Mouse (Mus musculus): ENCODE measurements at regions not wholly inside any gene's neighbourhood (a gene's known extent, or its start where the extent isn't known, plus 50 kb on each side); places are given as distances from the start of the nearest gene placed in this dataset.

- intact Hi-C loops (cut with DNase I) = no loop called here
Observed at GRCm38 (mm10) chr3:41368351-41369101, 187.0 kb upstream of the Jade1 start.

DNA sequence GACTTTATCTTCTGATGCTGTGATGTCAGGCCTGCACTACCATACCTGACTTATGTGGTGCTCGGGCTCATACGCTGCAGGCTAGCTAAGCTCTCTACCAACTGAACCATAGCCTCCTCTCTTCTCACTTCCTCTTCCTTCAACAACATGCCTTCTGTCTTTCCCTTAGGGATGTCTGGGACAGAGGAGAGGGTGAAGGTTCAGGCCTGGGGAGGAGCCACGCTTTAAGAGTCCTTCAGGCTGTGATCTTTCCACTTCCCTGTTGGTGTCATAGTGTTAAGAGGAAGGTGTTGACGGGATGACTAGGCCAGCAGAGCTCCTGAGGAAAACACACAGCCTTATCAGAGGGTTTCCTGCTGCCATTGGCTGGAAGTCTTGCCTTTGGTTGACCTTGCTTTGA lies 188.8 kb upstream of the Jade1 start:
- intact Hi-C loops (cut with DNase I) = no loop called here
- DNase-seq = no peak

More at GRCm38 (mm10) chr3:41368351-41369101, 187.0 kb upstream of the Jade1 start:
- no peak for DNase-seq

- intact Hi-C loops (cut with DNase I) = no loop called here
- DNase-seq = no peak
Observed at GRCm38 (mm10) chr3:41366264-41366663, 189.3 kb upstream of the Jade1 start.

DNA sequence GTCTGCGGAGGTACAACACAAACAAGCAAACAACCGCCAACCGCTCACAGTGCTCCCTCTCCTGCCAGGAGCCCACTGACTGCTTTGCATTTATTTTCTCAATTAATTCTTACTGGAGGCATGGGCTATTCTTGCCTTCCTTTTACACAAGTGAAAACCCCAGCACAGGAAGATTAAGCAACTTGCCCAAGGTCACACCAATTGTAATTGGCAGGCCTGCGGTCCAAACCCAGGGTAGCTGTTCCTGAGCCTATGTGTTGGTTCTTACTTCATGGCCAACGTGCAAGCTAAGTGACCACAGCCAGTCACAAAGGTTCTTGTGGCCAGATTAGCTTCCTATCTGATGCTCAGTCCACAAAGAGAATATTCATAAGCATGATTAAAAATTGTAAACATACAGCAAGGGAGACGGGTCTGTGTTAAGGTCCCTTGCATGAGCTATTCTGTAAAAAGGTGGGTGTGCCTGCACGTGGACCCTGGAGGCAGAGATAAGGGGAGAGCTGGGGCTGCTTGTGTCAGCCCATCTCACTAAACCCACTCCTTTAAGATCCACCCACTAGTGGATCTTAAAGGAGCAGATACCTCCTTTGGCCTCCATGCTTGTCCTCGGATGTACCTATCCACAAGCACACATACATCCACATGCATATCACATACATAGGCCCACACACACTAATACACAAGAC lies 190.2 kb upstream of the Jade1 start:
- intact Hi-C loops (cut with DNase I) = no loop called here

GRCm38 (mm10) chr3:41363947-41364346 lies 191.6 kb upstream of the Jade1 start:
- no peak for DNase-seq
- intact Hi-C loops (cut with DNase I) = no loop called here

More for the DNA sequence above, 190.2 kb upstream of the Jade1 start:
- DNase-seq = no peak

DNA sequence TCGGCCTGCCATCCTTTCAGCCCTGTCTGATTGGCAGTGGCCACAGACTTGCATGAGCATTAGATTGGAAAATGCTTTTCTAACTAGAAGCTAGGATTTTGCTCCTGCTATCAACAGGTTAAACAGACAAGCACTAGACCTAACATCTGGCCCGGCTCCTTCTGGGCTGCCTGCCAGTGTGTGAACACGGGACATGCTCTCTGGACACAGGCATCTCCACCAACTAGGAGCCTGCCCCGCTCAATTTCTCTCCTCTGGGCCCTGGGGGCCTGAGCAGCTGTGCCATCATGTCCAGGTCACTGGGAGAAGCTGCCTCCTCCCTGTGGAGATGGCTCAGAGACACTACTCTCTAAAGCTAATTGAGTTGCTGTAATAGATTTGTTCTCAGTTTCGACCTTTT lies 195.3 kb upstream of the Jade1 start:
- intact Hi-C loops (cut with DNase I) = no loop called here
- peak; percentile 32 for DNase-seq

DNA sequence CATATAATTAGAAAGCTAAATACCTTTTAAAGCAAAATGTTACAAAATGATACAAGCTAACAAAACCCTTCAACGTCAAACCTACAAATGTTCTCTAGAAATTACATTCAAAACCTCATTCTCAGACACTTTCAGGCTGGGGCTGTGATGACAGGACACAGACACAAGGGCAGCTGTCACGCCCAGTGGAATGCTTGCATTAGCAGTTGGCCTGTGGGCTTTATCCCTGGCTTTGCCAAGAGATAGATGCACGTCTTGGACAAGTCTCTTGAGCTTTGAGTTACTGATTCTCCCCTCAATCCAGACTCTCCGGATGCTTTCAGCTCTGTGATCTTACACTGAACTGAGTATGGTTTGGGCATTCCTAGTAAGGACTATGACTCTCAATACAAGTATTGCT lies 196.1 kb upstream of the Jade1 start:
- intact Hi-C loops (cut with DNase I) = no loop called here
- no peak for DNase-seq

GRCm38 (mm10) chr3:41353021-41353420 lies 202.5 kb upstream of the Jade1 start:
- DNase-seq = no peak
- intact Hi-C loops (cut with DNase I) = no loop called here

GRCm38 (mm10) chr3:41351786-41352185 lies 203.7 kb upstream of the Jade1 start:
- no peak for DNase-seq
- intact Hi-C loops (cut with DNase I) = no loop called here

GRCm38 (mm10) chr3:41351091-41351685 lies 204.3 kb upstream of the Jade1 start:
- intact Hi-C loops (cut with DNase I) = no loop called here
- no peak for DNase-seq

GRCm38 (mm10) chr3:41350331-41350730 lies 205.2 kb upstream of the Jade1 start:
- intact Hi-C loops (cut with DNase I) = no loop called here
- no peak for DNase-seq

GRCm38 (mm10) chr3:41348795-41349194 lies 206.7 kb upstream of the Jade1 start:
- intact Hi-C loops (cut with DNase I) = no loop called here
- DNase-seq = peak; percentile 32

GRCm38 (mm10) chr3:41346863-41347262 lies 208.7 kb upstream of the Jade1 start:
- intact Hi-C loops (cut with DNase I) = no loop called here
- DNase-seq = no peak

DNA sequence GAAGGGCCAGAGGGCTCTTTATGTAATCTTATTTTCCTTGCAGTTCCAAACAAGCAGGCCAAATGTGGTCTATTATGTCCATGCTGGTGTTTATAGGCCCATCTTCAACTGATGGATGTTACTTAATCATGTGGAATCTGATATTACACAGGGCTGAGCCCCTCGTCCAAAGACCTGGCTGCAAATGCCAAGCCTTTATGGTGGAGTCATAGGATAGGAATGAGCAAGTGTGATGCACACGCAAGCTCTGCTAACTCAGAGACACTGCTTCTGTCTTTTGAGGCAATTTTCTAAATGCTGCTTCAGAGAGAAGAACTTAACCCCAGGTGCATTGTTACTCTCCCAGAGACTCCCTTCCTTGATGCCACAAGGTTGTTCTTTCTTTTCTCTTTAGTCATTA lies 212.1 kb upstream of the Jade1 start:
- DNase-seq = no peak
- intact Hi-C loops (cut with DNase I) = no loop called here

DNA sequence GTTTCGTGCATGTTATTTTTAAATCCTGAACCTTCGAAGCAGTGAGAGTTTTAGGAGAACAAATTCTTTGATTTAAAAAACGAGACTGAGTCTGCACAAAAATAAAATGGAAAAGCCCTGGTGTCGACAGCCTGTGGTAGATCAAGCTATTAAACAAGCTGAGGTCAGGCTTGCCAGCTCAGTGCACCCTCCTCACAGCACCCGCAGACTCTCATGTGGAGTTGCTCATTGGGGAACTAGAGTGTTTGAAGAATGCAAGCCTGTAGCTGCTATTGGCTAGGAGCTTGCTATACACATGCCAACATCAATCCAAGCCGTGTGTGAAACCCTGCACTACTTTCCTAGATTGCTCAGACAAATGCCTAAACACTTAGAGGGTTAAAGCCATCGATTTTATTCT lies 223.1 kb upstream of the Jade1 start:
- no peak for DNase-seq
- intact Hi-C loops (cut with DNase I) = no loop called here

- DNase-seq = no peak
- intact Hi-C loops (cut with DNase I) = no loop called here
Observed at GRCm38 (mm10) chr3:41330356-41330755, 225.2 kb upstream of the Jade1 start.

- intact Hi-C loops (cut with DNase I) = no loop called here
- DNase-seq = peak; percentile 26
Observed at GRCm38 (mm10) chr3:41328828-41329227, 226.7 kb upstream of the Jade1 start.

- intact Hi-C loops (cut with DNase I) = no loop called here
- no peak for DNase-seq
Observed at GRCm38 (mm10) chr3:41326211-41327104, 229.1 kb upstream of the Jade1 start.

DNA sequence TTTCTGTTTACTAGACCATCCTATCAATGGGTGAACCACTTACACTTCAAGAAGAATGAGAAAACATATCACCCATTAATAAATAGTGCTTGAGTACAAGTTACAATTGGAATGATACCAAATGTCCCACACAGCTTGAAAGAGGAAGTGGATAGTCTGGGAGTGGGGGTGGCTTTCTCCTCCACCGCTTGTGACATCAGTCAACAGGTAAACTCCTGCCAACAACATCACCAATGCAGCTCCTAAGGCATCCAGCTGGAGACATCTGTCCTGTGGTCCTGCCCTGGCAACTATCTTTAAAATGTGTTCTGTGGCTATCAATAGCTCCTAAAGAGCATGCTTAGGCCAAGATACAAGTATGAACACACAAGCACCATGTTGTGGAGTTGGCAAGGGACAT lies 233.7 kb upstream of the Jade1 start:
- DNase-seq = no peak
- intact Hi-C loops (cut with DNase I) = no loop called here

GRCm38 (mm10) chr3:41319214-41319856 lies 236.2 kb upstream of the Jade1 start:
- DNase-seq = no peak
- intact Hi-C loops (cut with DNase I) = no loop called here

All from left cerebral cortex, postnatal 4 days (tissue).